8 mouse cellular contexts compared by ENCODE assay signal in the genomic region with DNA sequence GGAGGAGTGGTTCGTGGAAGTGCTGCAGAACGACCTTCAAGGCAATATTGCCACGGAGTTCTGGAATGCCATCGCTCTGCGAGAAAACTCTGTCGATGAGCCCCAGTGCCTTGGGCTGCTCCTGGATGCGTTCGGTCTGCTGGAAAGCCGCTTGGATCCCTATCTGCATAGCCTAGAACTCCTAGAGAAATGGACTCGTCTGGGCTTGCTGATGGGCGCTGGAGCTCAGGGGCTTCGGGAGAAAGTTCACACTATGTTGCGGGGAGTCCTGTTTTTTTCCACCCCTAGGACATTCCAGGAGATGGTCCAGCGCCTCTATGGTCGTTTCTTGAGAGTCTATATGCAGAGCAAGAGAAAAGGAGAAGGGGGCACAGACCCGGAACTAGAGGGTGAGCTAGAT. TPM values are rescaled to one million over a fixed set of nuclear protein-coding genes. Genes with fewer than 3 reads are reported as not detected.
DNase-seq lines count a peak whose midpoint lies in the region; ATAC-seq and TF ChIP-seq lines count a peak whose summit lies in the region.

No protein-coding gene starts in this region.

- H3K9me3 ChIP-seq in heart, embryonic 11.5 days (replicated peaks; ENCODE audit: control insufficient read depth, low read length), result no peaks in the 10 kb centered on the region
- H3K9me3 ChIP-seq in ES-Bruce4 (replicated peaks; ENCODE audit: control insufficient read depth, insufficient read depth, low read length, poor library complexity, severe bottlenecking), result no peaks in the 10 kb centered on the region
- H3K9me3 ChIP-seq in forebrain, embryonic 16.5 days (ENCODE audit: control insufficient read depth, low read length), result no peaks in the 10 kb centered on the region
- no peaks in the 10 kb centered on the region for H3K9me3 ChIP-seq in liver, embryonic 16.5 days (replicated peaks; ENCODE audit: control insufficient read depth, low read length)

- peak overlapping the region; percentile 93 for H3K4me2 ChIP-seq in heart, embryonic 11.5 days
- peak overlapping the region; percentile 94 for H3K4me2 ChIP-seq in forebrain, embryonic 16.5 days (ENCODE audit: low read length)
- H3K4me2 ChIP-seq in liver, embryonic 16.5 days (ENCODE audit: low read depth, low read length), result peak overlapping the region; percentile 82

- no peaks in the 10 kb centered on the region for H3K27me3 ChIP-seq in heart, embryonic 11.5 days (ENCODE audit: control insufficient read depth, insufficient read depth, low read length)
- no peaks in the 10 kb centered on the region for H3K27me3 ChIP-seq in ES-Bruce4 (ENCODE audit: control insufficient read depth, insufficient read depth, low read length, poor library complexity, severe bottlenecking)
- H3K27me3 ChIP-seq in forebrain, embryonic 16.5 days (replicated peaks; ENCODE audit: control insufficient read depth, insufficient read depth, low read length), result no peaks in the 10 kb centered on the region
- H3K27me3 ChIP-seq in liver, embryonic 16.5 days (ENCODE audit: control insufficient read depth, insufficient read depth, low read depth, low read length), result no peaks in the 10 kb centered on the region

- TF ChIP-seq EP300 in ES-Bruce4 (IDR thresholded peaks at IDR 0.05; ENCODE audit: insufficient read depth, low read depth, low read length), result no peak

- no peak overlapping the region for H3K27ac ChIP-seq in heart, embryonic 11.5 days (ENCODE audit: low read depth, low read length)
- no peak overlapping the region for H3K27ac ChIP-seq in ES-Bruce4 (ENCODE audit: insufficient read depth, low read length)
- no peak overlapping the region for H3K27ac ChIP-seq in forebrain, embryonic 16.5 days (ENCODE audit: low read length)
- H3K27ac ChIP-seq in liver, embryonic 16.5 days (ENCODE audit: low read length), result peak overlapping the region; percentile 73

- ATAC-seq in heart, embryonic 11.5 days (replicated peaks; ENCODE audit: insufficient number of reproducible peaks, low FRiP score, low TSS enrichment), result no peak
- ATAC-seq in forebrain, embryonic 16.5 days, result no peak
- no peak for ATAC-seq in liver, embryonic 16.5 days (ENCODE audit: low read depth)
- no peak for ATAC-seq in megakaryocyte progenitor cell, adult 5-6 weeks (replicated peaks; ENCODE audit: poor library complexity)

- WGBS in heart, embryonic 11.5 days (ENCODE audit: insufficient replicate concordance), result 27% methylated on average over 16 of the region's 16 CpGs
- 37% methylated on average over 16 of the region's 16 CpGs for WGBS in forebrain, embryonic 16.5 days
- WGBS in liver, embryonic 16.5 days (ENCODE audit: insufficient replicate concordance), result 27% methylated on average over 16 of the region's 16 CpGs

- H3K4me1 ChIP-seq in heart, embryonic 11.5 days (ENCODE audit: control insufficient read depth, insufficient read depth, low read length), result peaks cover 16% of the 10 kb centered on the region
- H3K4me1 ChIP-seq in ES-Bruce4 (ENCODE audit: control insufficient read depth, insufficient read depth, low read length), result no peaks in the 10 kb centered on the region
- peaks cover 30% of the 10 kb centered on the region for H3K4me1 ChIP-seq in forebrain, embryonic 16.5 days (replicated peaks; ENCODE audit: control insufficient read depth, insufficient read depth, low read length)
- H3K4me1 ChIP-seq in liver, embryonic 16.5 days (ENCODE audit: control insufficient read depth, low read depth, low read length), result peaks cover 24% of the 10 kb centered on the region

- TF ChIP-seq POLR2A in ES-Bruce4 (IDR thresholded peaks at IDR 0.05; ENCODE audit: insufficient read depth, low read length), result no peak

- peak overlapping the region; percentile 82 for H3K4me3 ChIP-seq in heart, embryonic 11.5 days (ENCODE audit: low read depth, low read length)
- H3K4me3 ChIP-seq in ES-Bruce4 (ENCODE audit: low read depth, low read length), result peak overlapping the region; percentile 97
- H3K4me3 ChIP-seq in forebrain, embryonic 16.5 days (replicated peaks; ENCODE audit: low read length), result peak overlapping the region; percentile 90
- H3K4me3 ChIP-seq in liver, embryonic 16.5 days (ENCODE audit: low read depth, low read length), result peak overlapping the region; percentile 96

- peaks cover 30% of the 10 kb centered on the region for H3K36me3 ChIP-seq in heart, embryonic 11.5 days (ENCODE audit: control insufficient read depth, insufficient read depth, low read length)
- H3K36me3 ChIP-seq in ES-Bruce4 (ENCODE audit: control insufficient read depth, insufficient read depth, low read length, poor library complexity, severe bottlenecking), result peaks cover 15% of the 10 kb centered on the region
- peaks cover 26% of the 10 kb centered on the region for H3K36me3 ChIP-seq in forebrain, embryonic 16.5 days (ENCODE audit: control insufficient read depth, insufficient read depth)
- peaks cover 27% of the 10 kb centered on the region for H3K36me3 ChIP-seq in liver, embryonic 16.5 days (ENCODE audit: control insufficient read depth, insufficient read depth)

- peak overlapping the region; percentile 94 for H3K9ac ChIP-seq in heart, embryonic 11.5 days (ENCODE audit: low read depth, low read length)
- H3K9ac ChIP-seq in ES-Bruce4 (ENCODE audit: low read depth, poor library complexity, severe bottlenecking), result peak overlapping the region; percentile 60
- H3K9ac ChIP-seq in forebrain, embryonic 16.5 days (replicated peaks; ENCODE audit: low read depth, low read length), result peak overlapping the region; percentile 83
- H3K9ac ChIP-seq in liver, embryonic 16.5 days (ENCODE audit: low read depth, low read length), result peak overlapping the region; percentile 89

- no peak for DNase-seq in heart, adult 9 months (ENCODE audit: low spot score in 2 of 2)
- DNase-seq in spleen, postnatal 10 days (ENCODE audit: low spot score in 2 of 2), result no peak
- no peak for DNase-seq in layer of hippocampus, adult 18-20 months (ENCODE audit: low spot score in 2 of 2)

- no peak for TF ChIP-seq CTCF in ES-Bruce4 (IDR thresholded peaks at IDR 0.05; ENCODE audit: low read depth, low read length)

RNA-seq across cellular contexts. Expression of gene Anapc2, which starts 0.7 kb away (rescaled TPM):
- polyA plus RNA-seq in heart, embryonic 11.5 days (2014; fragmentation: Nextera tagmentation; extraction: Ambion mirVana), result 73.0 and 76.1 TPM in 2 replicates
- 72.4 and 76.0 TPM in 2 replicates for polyA plus RNA-seq in ES-Bruce4 (2011; ENCODE audit: insufficient read depth, insufficient read length, low read depth, missing spikeins)
- 150 and 159 TPM in 2 replicates for polyA plus RNA-seq in forebrain, embryonic 16.5 days (2015; fragmentation: Nextera tagmentation; extraction: Ambion mirVana)
- polyA plus RNA-seq in liver, embryonic 16.5 days (2015; fragmentation: Nextera tagmentation; extraction: Ambion mirVana), result 40.1 and 40.5 TPM in 2 replicates
- 28.3 and 34.4 TPM in 2 replicates for total RNA-seq in megakaryocyte progenitor cell, adult 5-6 weeks (2015)
- total RNA-seq in megakaryocyte progenitor cell, adult 5-6 weeks (2017), result 36.5 and 42.4 TPM in 2 replicates
- 10 to 100 TPM; 79.8 to 84.4 TPM for total RNA-seq in layer of hippocampus, adult 18-20 months (2021)

RNA-seq across cellular contexts. Expression of gene Ssna1, which starts 0.8 kb away (rescaled TPM):
- polyA plus RNA-seq in heart, embryonic 11.5 days (2014; fragmentation: Nextera tagmentation; extraction: Ambion mirVana), result 156 and 175 TPM in 2 replicates
- polyA plus RNA-seq in ES-Bruce4 (2011; ENCODE audit: insufficient read depth, insufficient read length, low read depth, missing spikeins), result 47.4 and 49.1 TPM in 2 replicates
- polyA plus RNA-seq in forebrain, embryonic 16.5 days (2015; fragmentation: Nextera tagmentation; extraction: Ambion mirVana), result 199 and 204 TPM in 2 replicates
- polyA plus RNA-seq in liver, embryonic 16.5 days (2015; fragmentation: Nextera tagmentation; extraction: Ambion mirVana), result 94.7 and 111 TPM in 2 replicates
- 136 and 148 TPM in 2 replicates for total RNA-seq in megakaryocyte progenitor cell, adult 5-6 weeks (2015)
- total RNA-seq in megakaryocyte progenitor cell, adult 5-6 weeks (2017), result 71.3 and 92.7 TPM in 2 replicates
- 10 to 100 TPM; 62.5 to 66.2 TPM for total RNA-seq in layer of hippocampus, adult 18-20 months (2021)

RNA-seq across cellular contexts. Expression of gene Tprn, which starts 10.6 kb away (rescaled TPM):
- 3.3 TPM in 2 replicates for polyA plus RNA-seq in heart, embryonic 11.5 days (2014; fragmentation: Nextera tagmentation; extraction: Ambion mirVana)
- polyA plus RNA-seq in ES-Bruce4 (2011; ENCODE audit: insufficient read depth, insufficient read length, low read depth, missing spikeins), result 12.3 and 16.9 TPM in 2 replicates
- polyA plus RNA-seq in forebrain, embryonic 16.5 days (2015; fragmentation: Nextera tagmentation; extraction: Ambion mirVana), result 14.8 and 16.4 TPM in 2 replicates
- polyA plus RNA-seq in liver, embryonic 16.5 days (2015; fragmentation: Nextera tagmentation; extraction: Ambion mirVana), result 3.7 and 4.7 TPM in 2 replicates
- 7.9 and 13.3 TPM in 2 replicates for total RNA-seq in megakaryocyte progenitor cell, adult 5-6 weeks (2015)
- total RNA-seq in megakaryocyte progenitor cell, adult 5-6 weeks (2017), result 7.6 and 9.2 TPM in 2 replicates
- total RNA-seq in layer of hippocampus, adult 18-20 months (2021), result 10 to 100 TPM; 21.2 to 23.1 TPM

RNA-seq across cellular contexts. Expression of gene Tmem210, which starts 14.9 kb away (rescaled TPM):
- polyA plus RNA-seq in heart, embryonic 11.5 days (2014; fragmentation: Nextera tagmentation; extraction: Ambion mirVana), result not detected in 2 replicates
- not detected in 2 replicates for polyA plus RNA-seq in ES-Bruce4 (2011; ENCODE audit: insufficient read depth, insufficient read length, low read depth, missing spikeins)
- not detected in 2 replicates for polyA plus RNA-seq in forebrain, embryonic 16.5 days (2015; fragmentation: Nextera tagmentation; extraction: Ambion mirVana)
- polyA plus RNA-seq in liver, embryonic 16.5 days (2015; fragmentation: Nextera tagmentation; extraction: Ambion mirVana), result not detected in 2 replicates
- not detected in 2 replicates for total RNA-seq in megakaryocyte progenitor cell, adult 5-6 weeks (2015)
- not detected in 2 replicates for total RNA-seq in megakaryocyte progenitor cell, adult 5-6 weeks (2017)
- not detected for total RNA-seq in layer of hippocampus, adult 18-20 months (2021)

RNA-seq across cellular contexts. Expression of gene Lrrc26, which starts 16.7 kb away (rescaled TPM):
- not detected in 2 replicates for polyA plus RNA-seq in heart, embryonic 11.5 days (2014; fragmentation: Nextera tagmentation; extraction: Ambion mirVana)
- polyA plus RNA-seq in ES-Bruce4 (2011; ENCODE audit: insufficient read depth, insufficient read length, low read depth, missing spikeins), result not detected in 2 replicates
- polyA plus RNA-seq in forebrain, embryonic 16.5 days (2015; fragmentation: Nextera tagmentation; extraction: Ambion mirVana), result 0.21 TPM in 1 of 2 replicates, not detected in the other
- polyA plus RNA-seq in liver, embryonic 16.5 days (2015; fragmentation: Nextera tagmentation; extraction: Ambion mirVana), result not detected in 2 replicates
- total RNA-seq in megakaryocyte progenitor cell, adult 5-6 weeks (2015), result not detected in 2 replicates
- not detected in 2 replicates for total RNA-seq in megakaryocyte progenitor cell, adult 5-6 weeks (2017)
- total RNA-seq in layer of hippocampus, adult 18-20 months (2021), result not detected
